ENCODE assay signal across 7 mouse cellular contexts in the genomic region with DNA sequence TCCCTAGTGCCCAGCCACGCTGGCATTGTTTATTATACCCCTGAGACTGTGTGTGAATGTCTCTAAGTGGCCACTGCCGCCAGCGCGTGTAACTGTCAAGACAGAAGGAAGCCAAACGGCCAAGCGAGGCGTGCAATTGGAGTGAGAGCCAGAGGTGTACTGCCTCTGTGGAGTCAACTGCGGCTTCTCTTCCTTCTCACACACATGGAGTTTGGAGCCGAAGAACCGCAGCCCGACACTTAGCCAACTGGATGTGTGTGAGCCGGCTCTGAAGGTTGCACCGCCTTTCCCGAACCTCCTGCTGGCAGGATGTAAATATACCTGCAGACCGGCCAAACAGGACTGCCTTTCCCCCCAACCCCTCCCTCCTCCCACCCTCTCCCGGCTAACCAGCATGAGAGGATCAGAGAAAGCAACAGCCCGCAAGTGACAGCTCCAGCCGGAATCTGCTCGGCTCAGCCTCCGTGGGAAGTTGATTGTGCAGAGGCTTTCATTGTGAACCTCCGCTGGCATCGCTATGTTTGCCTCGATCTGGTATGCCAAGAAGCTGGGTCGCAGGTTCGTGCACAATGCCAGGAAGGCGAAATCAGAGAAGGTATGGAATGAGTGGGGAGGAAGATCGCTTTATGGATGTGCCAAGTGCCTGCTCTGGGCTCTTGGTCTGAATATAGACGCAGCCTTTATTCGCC.
DNase-seq lines count a peak whose midpoint lies in the region; ATAC-seq and TF ChIP-seq lines count a peak whose summit lies in the region.

No protein-coding gene starts in this region.

- H3K27me3 ChIP-seq in midbrain, postnatal 0 days (ENCODE audit: insufficient read depth, low read length), result no peaks in the 10 kb centered on the region

- peak overlapping the region; percentile 65 for H3K27ac ChIP-seq in midbrain, postnatal 0 days (ENCODE audit: low read depth, low read length)

- H3K9ac ChIP-seq in midbrain, postnatal 0 days (replicated peaks; ENCODE audit: low read length, poor library complexity, severe bottlenecking), result peak overlapping the region; percentile 59

- H3K4me2 ChIP-seq in midbrain, postnatal 0 days (ENCODE audit: low read depth, low read length, poor library complexity, severe bottlenecking), result peak overlapping the region; percentile 61

- DNase-seq in urinary bladder, postnatal 25 days (ENCODE audit: low spot score), result peak; percentile 2
- no peak for DNase-seq in urinary bladder, adult 2 months (ENCODE audit: low spot score)
- peak; percentile 38 to 51 for DNase-seq in cerebellum, postnatal 36 days
- peak; percentile 4 for DNase-seq in heart, postnatal 4 days
- peak; percentile 20 to 33 for DNase-seq in left cerebral cortex, adult 8-10 months (ENCODE audit: low spot score in 2 of 2)
- DNase-seq in midbrain, postnatal 0 days (ENCODE audit: low spot score), result peak; percentile 64
- DNase-seq in thymus, postnatal 14 days, result no peak

- TF ChIP-seq CTCF in midbrain, postnatal 0 days (IDR thresholded peaks at IDR 0.05), result peak; percentile 32; the same call in 1 of the 2 replicates

- WGBS in midbrain, postnatal 0 days, result 1% methylated on average over 29 of the region's 29 CpGs

- H3K9me3 ChIP-seq in midbrain, postnatal 0 days (ENCODE audit: low read length), result no peaks in the 10 kb centered on the region

- H3K4me3 ChIP-seq in midbrain, postnatal 0 days (ENCODE audit: low read depth, low read length), result peak overlapping the region; percentile 53

- H3K36me3 ChIP-seq in midbrain, postnatal 0 days (ENCODE audit: insufficient read depth, low read length), result no peaks in the 10 kb centered on the region

- H3K4me1 ChIP-seq in midbrain, postnatal 0 days (ENCODE audit: insufficient read depth, low read length), result no peaks in the 10 kb centered on the region; the same call in 1 of the 2 replicates

- peak; percentile 75 for ATAC-seq in midbrain, postnatal 0 days (ENCODE audit: low FRiP score)

Comparison
In these comparisons a context has a peak if more than half of its experiments do, and no peak if none do; other contexts are left out.
1. DNase-seq: peak in urinary bladder, postnatal 25 days (single experiment), cerebellum, postnatal 36 days (2 of 2), heart, postnatal 4 days (single experiment), left cerebral cortex, adult 8-10 months (2 of 2) and midbrain, postnatal 0 days (single experiment); none in urinary bladder, adult 2 months (single experiment) and thymus, postnatal 14 days (single experiment).